Mouse (Mus musculus): Measurements from ENCODE around the gene Ppa1. TPM values are rescaled to one million over a fixed set of nuclear protein-coding genes. Genes with fewer than 3 reads are reported as not detected.
A peak's percentile ranks its signal among the peaks of the same experiment; 100 is the strongest.

The Ppa1 gene
- polyA plus RNA-seq, 1 experiment from 2014 or later: 127 TPM

DNA sequence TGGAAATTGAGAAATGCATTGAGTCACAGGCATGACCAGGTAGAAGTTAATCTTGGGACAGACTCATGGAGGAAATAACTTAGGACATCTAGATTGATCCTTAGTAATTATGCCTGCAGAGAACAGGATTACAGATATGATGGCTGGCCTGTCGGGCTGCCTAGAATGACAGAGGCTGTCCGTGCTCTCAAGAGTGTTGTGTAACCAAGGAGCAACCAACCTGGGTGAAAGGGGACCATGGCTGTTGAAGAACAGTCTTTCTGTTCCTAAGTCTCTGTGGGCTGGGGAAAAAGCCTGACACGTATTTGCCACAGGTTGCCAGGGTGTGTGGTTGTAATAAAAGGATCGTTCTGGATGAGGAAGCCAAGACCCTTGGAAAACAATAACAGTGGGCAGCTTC is 8.0 kb upstream of the Ppa1 start:
- no peak for DNase-seq (ENCODE audit: low spot score)

GRCm38 (mm10) chr10:61646557-61646956 is 1.8 kb upstream of the Ppa1 start:
- DNase-seq (ENCODE audit: low spot score): no peak

- peak; percentile 16 for DNase-seq (ENCODE audit: low spot score)
These were observed 639 bp downstream of the Ppa1 start for GRCm38 (mm10) chr10:61648737-61649645.

- DNase-seq (ENCODE audit: low spot score): no peak
These were observed 5.8 kb downstream of the Ppa1 start for GRCm38 (mm10) chr10:61654105-61654504.

- DNase-seq (ENCODE audit: low spot score): no peak
These were observed 6.3 kb downstream of the Ppa1 start for GRCm38 (mm10) chr10:61654691-61655090.

DNA sequence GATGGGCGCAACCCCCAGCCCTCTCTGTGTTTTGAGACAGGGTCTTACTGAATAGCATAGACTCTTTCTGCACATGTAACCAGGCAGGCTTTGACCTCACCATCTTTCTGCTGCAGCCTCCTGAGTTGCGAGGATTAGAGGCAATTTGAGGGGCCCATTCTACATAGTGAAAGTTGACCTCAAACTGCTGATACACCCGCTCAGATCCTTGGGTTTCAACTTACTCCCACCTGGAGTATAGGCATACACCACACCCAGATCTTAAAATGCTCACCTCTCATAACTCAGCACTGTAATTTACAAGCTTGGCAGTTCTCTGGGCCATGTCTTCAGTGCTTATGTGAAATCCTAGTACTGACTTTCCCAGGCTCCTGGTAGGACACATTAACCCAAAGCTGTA is 6.8 kb downstream of the Ppa1 start:
- no peak for DNase-seq (ENCODE audit: low spot score)

DNA sequence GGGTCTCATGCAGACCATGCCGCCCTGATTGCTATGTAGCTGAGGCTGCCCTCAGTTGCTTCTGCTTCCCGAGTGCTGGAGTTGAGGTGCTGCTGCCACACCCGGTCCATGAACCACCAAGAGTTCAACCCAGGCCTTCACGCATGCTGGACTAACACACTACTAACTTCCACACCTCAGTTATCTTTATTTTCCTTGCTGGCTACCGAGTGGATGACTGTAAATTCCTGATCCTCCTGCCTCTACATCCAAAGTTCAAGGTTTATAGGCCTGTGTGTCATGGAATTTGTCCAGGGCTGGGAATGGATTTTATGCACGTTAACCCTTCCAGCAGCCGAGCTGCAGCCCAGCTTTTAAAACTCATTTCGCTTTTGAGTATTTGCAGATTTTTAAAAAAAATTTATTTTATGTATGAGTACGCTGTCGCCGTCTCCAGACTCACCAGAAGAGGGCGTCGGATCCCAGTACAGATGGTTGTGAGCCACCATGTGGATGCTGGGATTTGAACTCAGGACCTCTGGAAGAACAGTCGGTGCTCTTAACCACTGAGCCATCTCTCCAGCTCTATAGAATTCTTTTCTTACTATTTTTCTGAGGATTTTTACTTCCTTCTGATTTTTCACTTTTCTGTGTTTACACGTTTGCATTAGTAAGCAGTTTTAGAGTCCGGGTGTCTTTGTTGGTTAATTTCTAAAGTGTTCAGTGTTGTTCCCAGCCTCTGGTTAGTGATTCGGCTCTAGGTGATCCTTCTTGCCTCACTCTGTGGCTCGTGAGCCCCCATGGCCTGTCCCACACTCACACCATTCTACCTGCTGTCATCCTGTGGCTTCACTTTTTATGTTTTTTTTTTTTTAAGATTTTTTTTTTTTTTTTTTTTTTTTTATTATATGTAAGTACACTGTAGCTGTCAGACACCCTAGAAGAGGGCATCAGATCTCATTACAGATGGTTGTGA is 8.9 kb downstream of the Ppa1 start:
- DNase-seq (ENCODE audit: low spot score): no peak

GRCm38 (mm10) chr10:61657985-61658384 is 9.6 kb downstream of the Ppa1 start:
- peak; percentile 73 for DNase-seq (ENCODE audit: low spot score)

GRCm38 (mm10) chr10:61661887-61662286 is 13.5 kb downstream of the Ppa1 start:
- no peak for DNase-seq (ENCODE audit: low spot score)

- no peak for DNase-seq (ENCODE audit: low spot score)
These were observed 14.1 kb downstream of the Ppa1 start for GRCm38 (mm10) chr10:61662391-61662988.

- DNase-seq (ENCODE audit: low spot score): no peak
These were observed 16.8 kb downstream of the Ppa1 start for GRCm38 (mm10) chr10:61665111-61665510.

DNA sequence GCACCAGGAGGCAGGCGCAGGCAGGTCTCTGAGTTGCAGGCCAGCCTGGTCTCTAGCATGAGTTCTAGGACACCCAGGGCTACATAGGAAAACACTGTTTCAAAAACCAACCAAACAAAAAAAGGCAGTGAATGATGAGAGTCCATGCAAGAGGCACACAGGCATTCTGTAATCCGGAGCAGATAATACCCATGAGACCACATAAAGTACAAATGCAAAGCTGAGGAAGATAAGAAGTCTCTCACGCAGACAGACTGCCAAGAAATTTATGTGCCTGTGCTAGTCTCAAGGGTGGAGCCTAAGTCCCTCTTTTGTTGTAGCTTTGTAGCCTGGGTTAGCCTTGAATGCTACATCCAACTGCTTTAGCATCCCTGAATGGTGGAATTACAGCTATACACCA is 17.3 kb downstream of the Ppa1 start:
- no peak for DNase-seq (ENCODE audit: low spot score)

DNA sequence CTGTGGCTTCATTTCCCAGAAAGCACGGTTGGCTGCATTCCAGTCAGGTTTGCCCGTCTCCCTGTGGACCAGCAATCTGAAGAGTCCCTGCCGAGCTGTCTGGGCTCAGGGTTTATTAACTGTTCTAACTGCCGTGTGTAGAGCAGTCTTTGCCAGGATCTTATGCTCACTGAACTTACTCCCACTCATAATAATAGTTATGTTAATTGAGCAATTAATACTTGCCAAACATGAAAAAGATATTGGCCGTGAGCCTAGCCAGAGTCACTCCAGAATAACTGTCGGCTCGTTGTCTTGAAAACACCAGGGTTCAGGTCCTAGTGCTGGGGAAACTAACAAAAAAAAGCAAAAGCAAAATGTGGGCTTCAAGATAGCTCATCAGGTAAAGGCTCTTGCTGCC is 20.9 kb downstream of the Ppa1 start:
- no peak for DNase-seq (ENCODE audit: low spot score)

- DNase-seq (ENCODE audit: low spot score): no peak
These were observed 21.5 kb downstream of the Ppa1 start for GRCm38 (mm10) chr10:61669896-61670295.

GRCm38 (mm10) chr10:61670758-61671157 is 22.4 kb downstream of the Ppa1 start:
- DNase-seq (ENCODE audit: low spot score): no peak

GRCm38 (mm10) chr10:61675935-61676334 is 27.6 kb downstream of the Ppa1 start:
- peak; percentile 34 for DNase-seq (ENCODE audit: low spot score)

GRCm38 (mm10) chr10:61679545-61679944 is 31.2 kb downstream of the Ppa1 start:
- no peak for DNase-seq (ENCODE audit: low spot score)

DNA sequence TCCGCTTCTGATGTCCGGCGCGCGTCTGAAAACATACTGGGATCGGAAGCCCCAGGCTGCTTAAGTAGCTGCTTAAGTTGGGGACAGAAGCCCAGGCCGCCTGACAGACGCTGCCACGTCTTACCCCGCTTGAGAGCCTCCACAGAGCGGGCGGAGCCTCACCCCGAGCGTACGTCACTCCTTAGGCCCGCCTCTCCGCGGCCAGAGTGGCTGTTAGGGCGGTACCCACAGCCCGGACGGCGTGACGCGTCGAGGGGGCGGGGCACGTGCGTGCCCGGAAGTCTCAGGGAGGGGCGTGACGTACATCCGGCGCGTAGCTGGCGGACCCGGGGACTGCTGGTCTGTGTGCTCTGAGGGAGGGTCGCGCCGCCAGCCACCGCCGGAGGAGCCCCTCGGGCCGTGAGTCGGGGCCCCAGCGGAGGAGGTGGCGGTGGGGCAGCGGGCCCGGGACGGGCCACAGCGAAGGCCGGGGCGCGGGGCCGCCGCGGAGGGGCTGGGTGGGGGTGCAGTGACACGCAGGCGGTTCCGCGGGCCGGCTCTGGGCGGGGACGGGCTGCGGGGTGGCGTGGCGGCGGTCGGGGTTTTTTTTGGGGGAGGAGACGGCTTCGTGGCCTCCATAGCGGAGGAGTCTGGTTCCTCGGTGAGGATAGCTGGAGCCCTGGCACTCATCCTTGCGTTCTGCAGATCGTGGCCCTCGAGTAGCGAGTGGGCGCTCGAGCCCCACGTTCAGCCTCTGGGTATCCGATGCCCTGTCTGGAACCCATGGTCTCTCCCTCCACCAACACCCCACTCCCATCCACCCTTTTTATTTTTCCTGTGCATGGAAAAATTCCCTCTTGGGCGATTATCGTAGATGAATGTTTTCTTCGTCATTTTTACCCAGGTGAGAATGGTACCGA is 31.9 kb downstream of the Ppa1 start, which contains the start of gene Sar1a:
TSS of gene Sar1a (plus strand) at position 285 of the 899 bp plus-strand sequence.
- DNase-seq (ENCODE audit: low spot score): peak; percentile 98

DNA sequence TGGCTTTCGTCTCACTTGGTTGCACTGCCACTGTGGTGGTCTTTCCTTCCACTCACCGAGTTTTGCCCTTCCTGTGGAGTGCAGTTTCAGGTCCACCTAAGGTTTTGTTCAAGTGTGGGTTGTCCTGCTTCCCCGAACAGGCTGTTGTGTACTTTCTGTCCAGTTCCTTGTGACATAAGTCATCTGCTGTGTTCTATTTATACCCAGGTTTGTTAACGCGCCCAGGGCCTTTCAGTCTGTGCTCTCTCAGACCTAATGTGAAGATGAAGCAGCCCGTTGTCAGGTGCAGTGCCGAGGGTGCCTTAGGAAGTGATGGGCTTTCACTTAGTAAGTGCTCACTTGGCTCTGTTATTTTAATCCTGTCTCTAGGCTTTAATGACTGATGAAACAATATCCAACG is 41.1 kb downstream of the Ppa1 start:
- DNase-seq (ENCODE audit: low spot score): no peak

- no peak for DNase-seq (ENCODE audit: low spot score)
These were observed 45.2 kb downstream of the Ppa1 start for GRCm38 (mm10) chr10:61693563-61693962.

Data from thymus, postnatal 0 days (tissue).